Mouse (Mus musculus) liver, postnatal 0 days (tissue): ENCODE data around the gene Rbbp6.

Experiments
- CTCF ChIP-seq: sonication (generic); IDR thresholded peaks from 2 replicates; pipeline ENCODE4 v1.5.1; 2016; ENCODE audit warnings: antibody characterized with exemption, low read depth
- EP300 ChIP-seq: IDR thresholded peaks from 2 replicates; pipeline ENCODE4 v1.6.1; 2016; ENCODE audit warnings: antibody characterized with exemption, low read depth, mild to moderate bottlenecking

DNA sequence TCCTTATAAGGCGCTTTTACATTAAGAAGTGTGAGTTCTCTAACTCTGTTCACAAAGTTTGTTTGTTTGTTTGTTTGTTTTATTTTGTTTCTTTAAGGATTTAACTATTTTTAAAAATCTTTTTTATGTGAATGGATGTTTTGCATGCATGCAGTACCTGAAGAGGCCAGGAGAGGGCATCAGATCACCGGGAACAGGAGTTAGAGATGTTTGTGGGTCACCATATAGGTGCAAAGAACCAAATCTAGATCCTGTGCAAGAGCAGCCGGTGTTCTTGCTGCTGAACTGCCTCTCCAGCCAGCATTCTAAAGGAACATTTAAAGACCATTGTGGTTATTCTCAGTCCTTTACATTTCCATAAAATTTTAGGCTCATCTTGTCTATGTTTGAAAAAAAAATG, 52.1 kb downstream of the Rbbp6 start:
- TF ChIP-seq CTCF (peak; percentile 78), EP300 (no peak)
